In the genomic region with DNA sequence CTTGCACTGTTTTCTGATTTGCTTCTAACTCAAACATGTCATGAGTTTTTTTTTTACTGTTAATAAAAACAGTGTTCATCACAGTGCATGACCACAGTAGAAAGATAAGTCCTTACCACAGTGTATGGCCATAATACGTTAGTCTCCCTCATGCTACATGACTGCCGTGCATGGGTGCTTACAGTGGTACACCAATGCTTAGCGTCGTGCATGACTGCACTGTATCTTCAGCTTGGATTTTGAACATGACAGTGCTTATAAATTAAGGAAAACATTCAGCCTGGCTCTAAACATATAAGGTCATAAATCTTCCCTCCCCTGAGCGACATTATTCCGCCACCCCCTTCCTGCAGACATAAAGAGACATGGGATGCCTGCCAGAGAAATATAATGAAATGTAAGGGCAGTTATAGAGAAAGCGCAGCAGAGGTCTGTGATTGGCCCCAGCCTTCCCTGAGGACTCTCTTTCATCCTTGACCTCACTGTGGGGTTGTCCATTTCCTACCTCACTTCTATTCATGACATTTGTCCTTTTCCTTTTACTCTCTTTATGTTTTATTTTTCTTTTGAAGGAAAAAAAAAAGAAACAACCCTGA, we compare ENCODE assay signal across 15 mouse cellular contexts.
DNase-seq lines count a peak whose midpoint lies in the region; ATAC-seq and TF ChIP-seq lines count a peak whose summit lies in the region.
"Had no signal": no experiment of that assay in that cellular context is flagged by ENCODE, and none has a peak within 500 bp of the region (broad histone marks: within the 10 kb centered on the region; RNA-seq: fewer than 3 reads in every experiment).

No protein-coding gene starts in this region.

- H3K9ac ChIP-seq in hindbrain, embryonic 12.5 days: no peak overlapping the region
- no peak overlapping the region for H3K9ac ChIP-seq in hindbrain, postnatal 0 days (replicated peaks; ENCODE audit: low read length)
- no peak overlapping the region for H3K9ac ChIP-seq in neural tube, embryonic 11.5 days (ENCODE audit: low read length)
- H3K9ac ChIP-seq in limb, embryonic 12.5 days (replicated peaks): no peak overlapping the region
- H3K9ac ChIP-seq in neural tube, embryonic 14.5 days (replicated peaks; ENCODE audit: low read depth, low read length): no peak overlapping the region
- H3K9ac ChIP-seq: embryonic facial prominence, embryonic 13.5 days had no signal

- ATAC-seq in hindbrain, embryonic 12.5 days (ENCODE audit: low FRiP score): peak; percentile 85
- ATAC-seq in hindbrain, postnatal 0 days: no peak
- peak; percentile 87 for ATAC-seq in neural tube, embryonic 11.5 days (ENCODE audit: insufficient read depth, low FRiP score, low TSS enrichment)
- peak; percentile 93 for ATAC-seq in limb, embryonic 12.5 days (ENCODE audit: insufficient number of reproducible peaks, insufficient read depth, low FRiP score, low TSS enrichment, low read depth)
- ATAC-seq in neural tube, embryonic 14.5 days (ENCODE audit: low read depth): peak; percentile 94
- ATAC-seq in cerebellum, adult (ENCODE audit: insufficient number of reproducible peaks, low FRiP score, low TSS enrichment): no peak
- ATAC-seq: CD4-positive, CD25-positive, alpha-beta regulatory T cell, adult 4 months; intestine, postnatal 0 days had no signal

- H3K27ac ChIP-seq in hindbrain, embryonic 12.5 days: no peak overlapping the region
- H3K27ac ChIP-seq in hindbrain, postnatal 0 days: no peak overlapping the region
- no peak overlapping the region for H3K27ac ChIP-seq in neural tube, embryonic 11.5 days (ENCODE audit: low read depth, low read length)
- no peak overlapping the region for H3K27ac ChIP-seq in limb, embryonic 12.5 days
- no peak overlapping the region for H3K27ac ChIP-seq in neural tube, embryonic 14.5 days (ENCODE audit: low read depth, low read length)
- H3K27ac ChIP-seq: embryonic facial prominence, embryonic 13.5 days had no signal

- 50% methylated on average over 7 of the region's 7 CpGs for WGBS in hindbrain, embryonic 12.5 days
- WGBS in hindbrain, postnatal 0 days: 53% methylated on average over 7 of the region's 7 CpGs
- 40% methylated on average over 7 of the region's 7 CpGs for WGBS in neural tube, embryonic 11.5 days
- 52% methylated on average over 7 of the region's 7 CpGs for WGBS in limb, embryonic 12.5 days
- 19% methylated on average over 7 of the region's 7 CpGs for WGBS in neural tube, embryonic 14.5 days

- H3K27me3 ChIP-seq in hindbrain, embryonic 12.5 days: no peaks in the 10 kb centered on the region
- H3K27me3 ChIP-seq in hindbrain, postnatal 0 days (ENCODE audit: insufficient read depth, low read length): no peaks in the 10 kb centered on the region
- no peaks in the 10 kb centered on the region for H3K27me3 ChIP-seq in neural tube, embryonic 11.5 days (ENCODE audit: control insufficient read depth, insufficient read depth, low read length)
- no peaks in the 10 kb centered on the region for H3K27me3 ChIP-seq in limb, embryonic 12.5 days
- H3K27me3 ChIP-seq in neural tube, embryonic 14.5 days (ENCODE audit: control insufficient read depth, insufficient read depth, low read length): no peaks in the 10 kb centered on the region
- H3K27me3 ChIP-seq: embryonic facial prominence, embryonic 13.5 days had no signal

- no peaks in the 10 kb centered on the region for H3K9me3 ChIP-seq in hindbrain, embryonic 12.5 days (replicated peaks)
- H3K9me3 ChIP-seq in hindbrain, postnatal 0 days (ENCODE audit: low read length): no peaks in the 10 kb centered on the region
- no peaks in the 10 kb centered on the region for H3K9me3 ChIP-seq in neural tube, embryonic 11.5 days (ENCODE audit: control insufficient read depth, low read length)
- no peaks in the 10 kb centered on the region for H3K9me3 ChIP-seq in limb, embryonic 12.5 days
- H3K9me3 ChIP-seq in neural tube, embryonic 14.5 days (ENCODE audit: control insufficient read depth, low read length): no peaks in the 10 kb centered on the region
- H3K9me3 ChIP-seq: embryonic facial prominence, embryonic 13.5 days had no signal

- DNase-seq in hindbrain, postnatal 0 days (ENCODE audit: low spot score): no peak
- DNase-seq in neural tube, embryonic 11.5 days (ENCODE audit: low spot score): peak; percentile 26
- no peak for DNase-seq in neural tube, embryonic 10.5 days (ENCODE audit: extremely low spot score, low spot score)
- DNase-seq in left cerebral cortex, adult 18-20 months (ENCODE audit: low spot score in 2 of 2): no peak
- DNase-seq: cerebellum, adult 2 months; left cerebral cortex, postnatal 4 days; lung, postnatal 14 days; spleen, adult 18-20 months had no signal

- no peaks in the 10 kb centered on the region for H3K36me3 ChIP-seq in hindbrain, embryonic 12.5 days
- no peaks in the 10 kb centered on the region for H3K36me3 ChIP-seq in hindbrain, postnatal 0 days (ENCODE audit: insufficient read depth, low read length)
- no peaks in the 10 kb centered on the region for H3K36me3 ChIP-seq in neural tube, embryonic 11.5 days (ENCODE audit: control insufficient read depth, insufficient read depth, low read length)
- H3K36me3 ChIP-seq in limb, embryonic 12.5 days: no peaks in the 10 kb centered on the region
- H3K36me3 ChIP-seq in neural tube, embryonic 14.5 days (ENCODE audit: control insufficient read depth, insufficient read depth, low read length): no peaks in the 10 kb centered on the region
- H3K36me3 ChIP-seq: embryonic facial prominence, embryonic 13.5 days had no signal

- no peak for TF ChIP-seq CTCF in hindbrain, postnatal 0 days (IDR thresholded peaks at IDR 0.05; ENCODE audit: low read depth)

- H3K4me3 ChIP-seq in hindbrain, embryonic 12.5 days: no peak overlapping the region
- no peak overlapping the region for H3K4me3 ChIP-seq in hindbrain, postnatal 0 days (ENCODE audit: low read length)
- H3K4me3 ChIP-seq in neural tube, embryonic 11.5 days (ENCODE audit: low read depth, low read length): no peak overlapping the region
- no peak overlapping the region for H3K4me3 ChIP-seq in limb, embryonic 12.5 days (replicated peaks)
- no peak overlapping the region for H3K4me3 ChIP-seq in neural tube, embryonic 14.5 days (ENCODE audit: low read depth, low read length)
- H3K4me3 ChIP-seq: embryonic facial prominence, embryonic 13.5 days had no signal

- H3K4me1 ChIP-seq in hindbrain, embryonic 12.5 days: no peaks in the 10 kb centered on the region
- H3K4me1 ChIP-seq in hindbrain, postnatal 0 days (ENCODE audit: insufficient read depth, low read length): no peaks in the 10 kb centered on the region
- no peaks in the 10 kb centered on the region for H3K4me1 ChIP-seq in neural tube, embryonic 11.5 days (ENCODE audit: control insufficient read depth, insufficient read depth, low read length)
- peaks cover 3% of the 10 kb centered on the region; the same call in 1 of the 2 replicates for H3K4me1 ChIP-seq in limb, embryonic 12.5 days (replicated peaks)
- no peaks in the 10 kb centered on the region for H3K4me1 ChIP-seq in neural tube, embryonic 14.5 days (ENCODE audit: control insufficient read depth, insufficient read depth, low read length)
- H3K4me1 ChIP-seq: embryonic facial prominence, embryonic 13.5 days had no signal

- no peak overlapping the region for H3K4me2 ChIP-seq in hindbrain, embryonic 12.5 days (replicated peaks)
- no peak overlapping the region for H3K4me2 ChIP-seq in hindbrain, postnatal 0 days (ENCODE audit: low read depth, low read length)
- no peak overlapping the region for H3K4me2 ChIP-seq in neural tube, embryonic 11.5 days (ENCODE audit: low read depth)
- no peak overlapping the region for H3K4me2 ChIP-seq in limb, embryonic 12.5 days
- H3K4me2 ChIP-seq in neural tube, embryonic 14.5 days (ENCODE audit: low read depth, low read length): no peak overlapping the region
- H3K4me2 ChIP-seq: embryonic facial prominence, embryonic 13.5 days had no signal

Comparison
In these comparisons a context has a peak if more than half of its experiments do, and no peak if none do; other contexts are left out.
1. ATAC-seq: peak in hindbrain, embryonic 12.5 days (single experiment), neural tube, embryonic 11.5 days (single experiment), limb, embryonic 12.5 days (single experiment) and neural tube, embryonic 14.5 days (single experiment); none in hindbrain, postnatal 0 days (single experiment) and cerebellum, adult (single experiment).